Mouse (Mus musculus): ENCODE results near the gene Ppcs.

Gene Ppcs

DNA sequence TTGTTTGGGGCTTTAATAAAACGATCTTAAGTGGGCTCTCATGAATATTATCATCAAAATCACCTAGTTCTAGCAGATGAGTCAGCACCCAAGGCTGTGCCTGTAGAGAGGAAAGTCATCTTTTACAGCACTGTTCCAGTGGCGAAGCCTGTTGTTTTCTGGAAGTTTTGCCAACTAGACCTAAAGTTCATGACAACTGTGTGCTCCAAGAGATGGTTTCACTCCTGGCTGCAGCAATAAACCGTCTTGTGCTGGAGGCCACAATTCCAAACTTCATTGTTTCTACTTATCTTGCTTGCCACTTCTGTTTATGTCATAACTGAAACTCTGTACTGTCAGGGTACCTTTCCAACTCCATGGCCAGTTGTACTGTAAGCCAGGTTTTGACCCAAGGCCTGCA, 5.0 kb downstream of the Ppcs start:
- no peak for DNase-seq

GRCm38 (mm10) chr4:119415072-119415753, 7.0 kb downstream of the Ppcs start, which contains the start of gene Ccdc30:
Ccdc30 (minus strand) TSS chr4:119415521.
- peak; percentile 87 for DNase-seq

DNA sequence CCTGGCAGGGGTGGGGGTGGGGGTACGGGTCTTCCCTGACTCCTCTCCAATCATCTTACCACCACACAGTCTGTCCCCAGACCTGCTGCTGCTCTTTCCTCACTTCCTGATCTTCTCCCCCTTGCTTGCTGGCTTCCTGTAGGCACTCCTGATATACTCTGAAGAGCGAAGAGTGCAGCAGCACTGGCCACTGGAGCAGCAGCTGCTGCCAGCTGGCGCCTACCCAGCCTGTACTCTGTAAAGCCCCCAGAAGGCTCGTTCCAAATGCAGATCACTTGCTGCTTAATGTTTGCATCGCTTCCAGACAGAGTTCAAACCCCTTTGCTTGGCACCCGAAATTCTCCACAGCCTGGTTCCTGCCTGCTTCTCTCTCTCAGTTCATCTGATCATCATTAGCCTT, 9.4 kb downstream of the Ppcs start:
- DNase-seq, result no peak

DNA sequence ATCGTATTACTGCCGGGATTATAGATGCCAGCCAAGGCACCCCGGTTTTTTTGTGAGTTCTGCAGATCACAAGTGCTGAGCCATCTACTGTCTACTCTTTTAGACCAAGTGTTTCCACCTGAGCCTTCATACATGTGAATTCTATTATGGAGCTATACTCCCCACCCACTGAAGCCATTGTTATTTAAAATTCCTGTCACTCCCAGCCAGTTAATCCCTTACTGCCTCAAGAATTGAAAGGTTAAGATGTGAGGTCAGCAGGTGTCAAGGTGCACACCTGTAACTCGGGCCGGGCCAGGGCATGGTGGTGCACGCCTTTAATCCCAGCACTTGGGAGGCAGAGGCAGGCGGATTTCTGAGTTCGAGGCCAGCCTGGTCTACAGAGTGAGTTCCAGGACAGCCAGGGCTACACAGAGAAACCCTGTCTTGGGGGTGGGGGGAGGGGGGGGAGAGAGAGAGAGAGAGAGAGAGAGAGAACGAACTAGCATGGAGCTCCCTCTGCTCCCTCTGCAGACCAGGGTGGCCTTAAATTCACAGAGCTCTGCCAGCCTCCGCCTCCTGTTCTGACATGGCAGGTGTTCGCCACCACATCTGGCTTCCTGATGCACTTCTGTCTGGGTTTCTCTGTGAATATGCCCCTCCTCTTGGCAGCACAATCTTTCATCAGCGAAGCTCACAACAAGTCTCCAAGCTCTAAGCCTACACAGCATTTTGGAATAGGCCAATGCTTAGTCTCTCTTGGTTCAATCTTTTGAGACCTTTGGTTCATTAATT, 10.2 kb downstream of the Ppcs start:
- no peak for DNase-seq

DNA sequence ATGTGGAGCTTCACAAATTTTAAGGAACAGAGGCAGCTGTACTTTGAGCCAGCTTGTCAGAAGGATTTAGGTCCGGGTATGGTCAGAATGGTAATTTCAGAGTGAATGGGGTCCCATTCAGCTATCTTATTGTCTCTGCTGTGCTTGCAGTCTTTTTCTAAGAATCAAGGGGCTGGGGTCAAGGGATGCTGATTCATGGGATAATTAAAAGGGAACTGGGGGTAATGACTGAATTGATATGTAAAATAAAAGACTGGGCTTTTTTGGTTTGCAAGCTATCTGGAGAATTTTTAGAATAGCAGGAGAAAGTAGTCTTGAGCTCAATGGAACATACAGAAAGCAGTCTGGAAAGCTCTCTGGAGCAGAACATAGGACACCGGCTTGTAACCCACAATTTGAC, 18.8 kb downstream of the Ppcs start:
- DNase-seq, result no peak

- DNase-seq, result no peak
These were observed 21.3 kb downstream of the Ppcs start for GRCm38 (mm10) chr4:119400896-119401295.

GRCm38 (mm10) chr4:119398751-119399150, 23.5 kb downstream of the Ppcs start:
- peak; percentile 49 for DNase-seq

DNA sequence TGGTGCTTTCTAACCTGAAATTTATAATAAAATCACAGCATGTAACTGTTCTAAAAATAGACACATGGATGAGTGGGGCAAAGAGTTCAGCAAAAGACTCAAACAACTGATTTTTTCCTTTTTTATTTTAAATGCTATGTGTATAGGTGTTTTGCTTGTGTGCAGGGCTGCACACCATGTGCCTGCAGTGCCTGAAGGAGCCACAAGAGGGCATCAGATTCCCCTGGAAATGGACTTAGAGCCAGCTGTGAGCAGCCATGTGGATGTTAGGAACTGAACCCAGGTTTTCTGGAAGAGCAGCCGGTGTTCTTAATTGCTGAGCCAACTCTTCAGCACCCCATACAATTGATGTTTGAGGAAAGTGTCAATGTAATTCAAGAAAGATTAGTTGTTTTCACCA, 31.9 kb downstream of the Ppcs start:
- DNase-seq, result no peak

- DNase-seq, result no peak
These were observed 33.0 kb downstream of the Ppcs start for GRCm38 (mm10) chr4:119389184-119389583.

DNA sequence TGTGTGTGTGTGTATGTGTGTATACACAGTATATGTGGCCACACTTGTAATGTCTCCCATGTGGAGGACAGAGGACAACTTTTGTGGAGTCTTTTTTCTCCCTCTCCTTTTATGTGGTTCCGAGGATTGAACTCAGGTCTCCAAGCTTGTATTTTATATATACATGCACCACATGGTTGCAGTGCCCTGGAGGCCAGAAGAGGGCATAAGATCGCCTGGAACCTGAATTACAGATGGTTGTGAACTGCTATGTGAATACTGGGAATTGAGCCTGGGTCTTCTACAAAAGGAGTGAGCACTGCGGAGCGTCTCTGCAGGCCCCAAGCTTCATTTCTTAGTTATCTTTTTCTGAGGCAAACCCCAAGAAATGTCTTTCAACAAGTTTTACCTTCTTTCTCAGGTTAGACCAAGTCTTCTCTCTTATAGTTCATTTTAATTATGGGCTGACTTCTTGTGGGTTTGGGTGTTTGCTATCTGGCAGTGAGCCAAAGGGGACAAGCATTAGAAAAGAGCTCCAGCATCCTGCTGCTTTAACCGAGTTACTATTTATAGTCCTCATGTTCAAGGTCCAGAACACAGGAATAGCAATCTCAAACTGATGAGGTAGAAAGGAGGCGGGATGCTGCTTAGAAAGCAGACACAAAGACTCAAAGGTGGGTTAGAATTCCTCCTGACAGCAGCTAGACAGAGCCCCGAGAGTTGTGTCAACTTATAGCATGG, 40.6 kb downstream of the Ppcs start:
- DNase-seq, result no peak

GRCm38 (mm10) chr4:119369460-119369859, 52.8 kb downstream of the Ppcs start:
- no peak for DNase-seq

Data from cerebellum, adult 11 months (tissue).